Mouse (Mus musculus) lung, adult 10 weeks (tissue): ENCODE measurements around the gene Slc35f6. TPM values are rescaled to one million over a fixed set of nuclear protein-coding genes. Genes with fewer than 3 reads are reported as not detected.

ENCODE experiments used
- polyA plus RNA-seq: library from polyadenylated mRNA; stranded (reverse); fragments of 350-450 nt; fragmentation: Illumina TruSeq; extraction: RNeasy Lipid Tissue Mini Kit (QIAGEN cat#74804); gene quantifications from one replicate; pipeline ENCODE4 v1.2.3, GENCODE M21; 2014; ENCODE audit warnings: low read depth, low replicate concordance; ENCODE audit not compliant: insufficient read depth

Slc35f6 gene
- polyA plus RNA-seq = 14.5 TPM

GRCm38 (mm10) chr5:30647815-30648560 lies at the start of gene Slc35f6:
Gene Slc35f6, plus strand, starts transcription at chr5:30647933.

GRCm38 (mm10) chr5:30666391-30667195 lies 18.9 kb downstream of the Slc35f6 start, which contains the start of gene Cenpa:
Gene Cenpa, plus strand, starts transcription at chr5:30666777.

Other genes starting within 250 kb of the Slc35f6 start
- 0.10 TPM for gene Otof, start 186.0 kb upstream of the Slc35f6 start, polyA plus RNA-seq
- gene 1700001C02Rik, start 181.9 kb upstream of the Slc35f6 start, polyA plus RNA-seq = 18.6 TPM
- gene Cib4, start 102.1 kb upstream of the Slc35f6 start, polyA plus RNA-seq = 0.58 TPM
- gene Kcnk3, start 59.8 kb upstream of the Slc35f6 start, polyA plus RNA-seq = 13.2 TPM
- 10.4 TPM for gene Cenpa, start 18.8 kb downstream of the Slc35f6 start, polyA plus RNA-seq
- 2.3 TPM for gene Dpysl5, start 63.6 kb downstream of the Slc35f6 start, polyA plus RNA-seq
- gene Mapre3, start 166.7 kb downstream of the Slc35f6 start, polyA plus RNA-seq = 31.4 TPM
- gene Tmem214, start 220.1 kb downstream of the Slc35f6 start, polyA plus RNA-seq = 28.4 TPM
- 4.4 TPM for gene Agbl5, start 240.8 kb downstream of the Slc35f6 start, polyA plus RNA-seq